Mouse (Mus musculus) hindbrain, embryonic 16.5 days (tissue): ENCODE data around the gene Tspan33. TPM values are rescaled to one million over a fixed set of nuclear protein-coding genes. Genes with fewer than 3 reads are reported as not detected.
A peak's percentile ranks its signal among the peaks of the same experiment; 100 is the strongest.
"Not testable (repeated sequence)": the region's sequence is repeated elsewhere in the genome, so short reads cannot be mapped to it uniquely, and the experiment has no call there.

Experiments used
- ATAC-seq: fragments of 200-750 bp; cut with Nextera tagmentation; 2 replicates; pipeline ENCODE4 v1.8.0; 2017; ENCODE audit warnings: moderate TSS enrichment, moderate library complexity
- H3K27ac ChIP-seq: fragments of 300-500 bp; sonication (generic); 2 replicates; pipeline ENCODE4 v1.5.1; 2014; ENCODE audit warnings: low read depth, mild to moderate bottlenecking, control low read depth, low read length, moderate library complexity
- H3K27me3 ChIP-seq: fragments of 300-500 bp; sonication (generic); replicated peaks from 2 replicates; pipeline ENCODE4 v1.6.1; 2014; ENCODE audit warnings: low read length; ENCODE audit not compliant: control insufficient read depth, insufficient read depth
- H3K36me3 ChIP-seq: fragments of 300-500 bp; sonication (generic); 2 replicates; pipeline ENCODE4 v1.6.1; 2014; ENCODE audit warnings: mild to moderate bottlenecking, low read length, moderate library complexity, mixed read lengths; ENCODE audit not compliant: control insufficient read depth, insufficient read depth
- H3K4me1 ChIP-seq: fragments of 300-500 bp; sonication (generic); 2 replicates; pipeline ENCODE4 v1.6.1; 2014; ENCODE audit warnings: low read depth, low read length; ENCODE audit not compliant: control insufficient read depth, insufficient read depth
- H3K4me2 ChIP-seq: fragments of 300-500 bp; sonication (generic); 2 replicates; pipeline ENCODE4 v1.6.1; 2014; ENCODE audit warnings: mild to moderate bottlenecking, low read length, control low read depth, moderate library complexity
- H3K4me3 ChIP-seq: fragments of 300-500 bp; sonication (generic); 2 replicates; pipeline ENCODE4 v1.5.1; 2014; ENCODE audit warnings: mild to moderate bottlenecking, low read length, control low read depth, moderate library complexity
- H3K9ac ChIP-seq: fragments of 300-500 bp; sonication (generic); 2 replicates; pipeline ENCODE4 v1.6.1; 2014; ENCODE audit warnings: low read depth, mild to moderate bottlenecking, control low read depth, low read length, moderate library complexity
- H3K9me3 ChIP-seq: fragments of 300-500 bp; sonication (generic); 2 replicates; pipeline ENCODE4 v1.6.1; 2014; ENCODE audit warnings: mild to moderate bottlenecking, low read length, moderate library complexity; ENCODE audit not compliant: control insufficient read depth
- WGBS: fragments of 180-500 bp; shearing (Covaris S2); extraction: QIAGEN DNeasy Blood & Tissue Kit; methylation state at CpG from one replicate; pipeline ENCODE4 v1.1.7; 2014; 5-methylcytosine and 5-hydroxymethylcytosine counted together
- polyA plus RNA-seq: library from polyadenylated mRNA; unstranded; fragments of >200 nt; fragmentation: Nextera tagmentation; extraction: Ambion mirVana; gene quantifications from 2 replicates; pipeline ENCODE4 v1.2.1, GENCODE M21; 2015

The Tspan33 gene
- polyA plus RNA-seq, 1 experiment from 2014 or later: 10.8 TPM

DNA sequence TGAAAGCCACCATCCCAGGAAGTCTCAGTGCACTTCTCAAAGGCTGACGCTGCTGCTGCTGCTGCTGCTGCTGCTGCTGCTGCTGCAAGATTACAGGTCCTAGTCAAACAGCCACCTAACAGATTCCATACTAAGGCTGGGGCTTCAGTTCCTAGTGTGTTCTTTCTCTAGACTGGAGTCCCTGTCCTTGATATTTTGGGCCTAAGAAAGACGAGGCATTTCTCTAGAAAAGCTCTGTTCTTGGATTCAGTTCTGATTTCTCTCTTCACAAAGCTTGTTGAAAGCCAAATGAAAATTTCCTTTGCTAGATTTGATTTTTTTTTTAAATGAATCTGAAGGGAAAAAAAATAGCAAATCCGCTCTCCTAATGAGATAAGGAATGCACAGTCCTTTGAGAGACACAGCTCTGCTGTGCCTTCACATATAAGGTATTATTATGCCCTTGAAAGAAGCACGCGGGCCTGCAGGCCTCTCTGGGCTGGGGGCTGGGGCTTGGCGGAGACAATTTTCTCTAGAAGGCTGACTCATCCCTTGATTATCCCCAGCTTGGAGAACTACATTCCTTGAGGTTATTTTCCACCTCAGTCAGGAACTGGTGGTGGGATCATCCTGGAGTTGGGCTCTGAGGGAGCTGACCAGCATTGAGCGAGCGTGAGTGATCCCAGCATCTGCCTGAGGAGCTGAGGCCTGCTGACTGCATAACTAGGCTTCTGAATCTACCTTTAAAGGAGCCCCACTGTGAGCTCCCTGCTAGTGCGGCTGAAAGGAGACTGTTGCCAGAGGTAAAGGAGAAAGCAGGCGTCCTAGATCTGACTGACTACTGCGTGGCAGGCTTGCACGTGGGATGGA, 21.2 kb upstream of the Tspan33 start:
- Histone ChIP-seq H3K27ac (peak overlapping the region; percentile 59; the same call in 1 of the 2 replicates), H3K4me1 (peaks cover 3% of the 10 kb centered on the region; the same call in 1 of the 2 replicates), H3K4me3 (no peak overlapping the region), H3K9ac (peak overlapping the region; percentile 15; the same call in 1 of the 2 replicates), H3K4me2 (no peak overlapping the region), H3K36me3 (no peaks in the 10 kb centered on the region), H3K27me3 (no peaks in the 10 kb centered on the region), H3K9me3 (no peaks in the 10 kb centered on the region)
- WGBS: 27% methylated on average over 12 of the region's 12 CpGs
- ATAC-seq: no peak

DNA sequence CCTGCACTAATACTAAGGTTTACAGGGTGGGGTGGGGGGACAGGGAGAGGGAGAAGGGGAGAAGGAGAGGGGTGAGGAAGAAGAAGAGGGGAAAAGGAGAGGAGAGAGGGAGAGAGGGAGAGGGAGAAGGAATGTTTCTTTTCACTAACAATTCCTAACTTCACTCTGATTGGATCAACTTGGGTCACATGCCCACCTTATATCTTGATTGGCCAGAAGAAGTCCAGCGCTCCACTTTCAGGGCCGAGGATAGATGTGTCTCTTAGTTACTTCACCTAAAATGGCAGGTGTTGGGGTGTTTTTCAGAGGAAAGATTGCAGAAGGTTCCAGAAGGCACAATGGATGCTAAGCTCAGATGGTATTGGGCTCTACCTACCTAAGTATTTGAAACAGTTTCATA, 20.3 kb upstream of the Tspan33 start:
- Histone ChIP-seq H3K27me3 (no peaks in the 10 kb centered on the region), H3K9me3 (no peaks in the 10 kb centered on the region), H3K36me3 (no peaks in the 10 kb centered on the region), H3K9ac (no peak overlapping the region), H3K27ac (no peak overlapping the region), H3K4me2 (no peak overlapping the region), H3K4me1 (peaks cover 3% of the 10 kb centered on the region; the same call in 1 of the 2 replicates), H3K4me3 (no peak overlapping the region)
- WGBS: 45% methylated on average over 2 of the region's 2 CpGs
- ATAC-seq: no peak

- H3K27me3 ChIP-seq, H3K9me3 ChIP-seq, H3K4me2 ChIP-seq, ATAC-seq, H3K4me1 ChIP-seq, H3K4me3 ChIP-seq, H3K36me3 ChIP-seq, H3K27ac ChIP-seq, H3K9ac ChIP-seq: not testable (repeated sequence)
- WGBS: 93% methylated on average over 9 of the region's 10 CpGs
Measured at GRCm38 (mm10) chr6:29679947-29680550, 14.0 kb upstream of the Tspan33 start.

DNA sequence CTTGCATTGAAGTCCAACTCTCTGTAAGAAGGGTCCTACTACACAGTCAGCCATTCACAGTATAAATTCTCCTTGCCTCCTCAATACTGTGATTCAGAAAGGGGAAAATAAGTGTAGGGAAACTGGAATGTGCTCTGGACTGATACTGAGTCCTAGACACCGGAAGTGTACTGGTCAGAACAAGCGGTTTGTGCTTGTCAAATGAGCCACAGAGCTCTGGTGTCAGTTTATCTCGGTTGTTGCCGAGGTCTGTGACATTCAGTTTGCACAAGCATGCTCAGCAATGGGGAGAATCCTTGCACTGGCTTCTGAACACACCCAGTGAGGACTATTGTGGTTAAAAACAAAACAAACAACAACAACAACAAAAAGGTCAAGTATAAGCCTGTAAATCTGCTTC, 12.2 kb upstream of the Tspan33 start:
- H3K4me3 ChIP-seq: no peak overlapping the region
- H3K4me1 ChIP-seq: no peaks in the 10 kb centered on the region
- no peaks in the 10 kb centered on the region for H3K27me3 ChIP-seq
- H3K36me3 ChIP-seq: no peaks in the 10 kb centered on the region
- WGBS: 80% methylated on average over 4 of the region's 4 CpGs
- H3K4me2 ChIP-seq: no peak overlapping the region
- H3K27ac ChIP-seq: no peak overlapping the region
- H3K9me3 ChIP-seq: no peaks in the 10 kb centered on the region
- ATAC-seq: no peak
- H3K9ac ChIP-seq: no peak overlapping the region

DNA sequence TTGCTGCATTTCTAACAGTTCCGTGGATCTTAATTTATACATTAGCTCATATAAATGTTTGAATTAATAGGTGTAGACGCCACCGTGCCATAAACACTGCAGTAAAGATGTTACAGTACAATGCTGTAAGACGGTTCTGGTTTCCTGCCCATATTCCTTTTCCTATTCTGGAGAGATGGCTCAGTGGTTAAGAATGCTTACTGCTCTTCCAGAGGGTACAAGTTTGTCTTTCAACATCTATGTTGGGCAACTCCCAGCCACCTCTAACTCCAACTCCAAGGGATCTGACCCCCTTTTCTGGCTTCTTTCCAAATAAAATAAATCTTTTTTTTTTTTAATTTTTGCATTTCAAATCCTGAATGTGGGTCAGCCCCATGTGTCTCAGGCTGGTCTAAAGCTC, 9.3 kb upstream of the Tspan33 start:
- WGBS: 89% methylated on average over 4 of the region's 4 CpGs
- no peak overlapping the region for H3K27ac ChIP-seq
- no peak overlapping the region for H3K4me3 ChIP-seq
- no peak overlapping the region for H3K4me2 ChIP-seq
- H3K4me1 ChIP-seq: no peaks in the 10 kb centered on the region
- no peak overlapping the region for H3K9ac ChIP-seq
- H3K9me3 ChIP-seq: no peaks in the 10 kb centered on the region
- no peak for ATAC-seq
- H3K27me3 ChIP-seq: no peaks in the 10 kb centered on the region
- no peaks in the 10 kb centered on the region for H3K36me3 ChIP-seq

DNA sequence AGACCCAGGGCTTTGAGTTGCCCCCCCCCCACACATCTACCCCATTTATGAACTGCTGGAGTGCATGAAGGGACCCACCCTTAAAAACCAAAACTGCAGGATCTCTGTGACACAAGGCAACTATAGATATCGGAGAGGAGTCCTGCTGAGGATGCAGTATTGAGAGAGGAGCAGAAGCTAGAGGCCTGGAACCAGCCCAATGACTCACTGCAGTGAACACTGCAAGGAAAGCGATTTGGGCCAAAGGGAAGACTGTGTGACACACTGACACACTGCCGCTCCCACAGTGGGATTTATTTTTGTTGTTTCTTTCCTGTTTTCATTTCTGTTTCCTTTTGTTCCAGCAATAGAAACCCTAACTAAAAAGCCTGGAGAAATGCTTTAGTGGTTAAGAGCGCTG, 8.1 kb upstream of the Tspan33 start:
- Histone ChIP-seq H3K4me1 (no peaks in the 10 kb centered on the region), H3K36me3 (no peaks in the 10 kb centered on the region), H3K4me2 (no peak overlapping the region), H3K9ac (no peak overlapping the region), H3K9me3 (no peaks in the 10 kb centered on the region), H3K27me3 (no peaks in the 10 kb centered on the region), H3K4me3 (no peak overlapping the region), H3K27ac (no peak overlapping the region)
- 77% methylated on average over 4 of the region's 4 CpGs for WGBS
- ATAC-seq: no peak

DNA sequence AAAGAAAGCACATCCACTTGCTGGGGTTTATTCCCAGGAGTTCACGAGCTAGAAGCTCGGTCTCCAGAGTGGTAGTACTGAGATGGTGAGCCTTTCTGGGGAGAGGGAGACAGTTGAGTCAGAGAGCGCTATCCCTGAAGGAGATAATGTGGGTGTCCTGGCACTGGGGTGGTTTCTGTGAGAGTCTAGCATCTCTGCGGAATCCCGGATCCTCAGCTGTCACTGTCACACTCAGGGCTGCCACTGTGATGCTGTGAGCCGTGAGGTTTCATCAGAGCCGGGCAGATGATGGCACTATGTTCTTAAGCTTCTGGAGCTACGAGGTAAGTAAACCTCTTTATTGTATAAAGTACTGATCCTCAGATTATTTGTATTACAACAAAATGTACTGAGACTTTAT, 4.6 kb upstream of the Tspan33 start:
- H3K27ac ChIP-seq: no peak overlapping the region
- H3K4me3 ChIP-seq: no peak overlapping the region
- H3K9me3 ChIP-seq: no peaks in the 10 kb centered on the region
- peaks cover 4% of the 10 kb centered on the region; the same call in 1 of the 2 replicates for H3K4me1 ChIP-seq
- no peak overlapping the region for H3K4me2 ChIP-seq
- no peak for ATAC-seq
- no peak overlapping the region for H3K9ac ChIP-seq
- H3K36me3 ChIP-seq: no peaks in the 10 kb centered on the region
- WGBS: 70% methylated on average over 8 of the region's 8 CpGs
- H3K27me3 ChIP-seq: peaks cover 2% of the 10 kb centered on the region; the same call in 1 of the 2 replicates

DNA sequence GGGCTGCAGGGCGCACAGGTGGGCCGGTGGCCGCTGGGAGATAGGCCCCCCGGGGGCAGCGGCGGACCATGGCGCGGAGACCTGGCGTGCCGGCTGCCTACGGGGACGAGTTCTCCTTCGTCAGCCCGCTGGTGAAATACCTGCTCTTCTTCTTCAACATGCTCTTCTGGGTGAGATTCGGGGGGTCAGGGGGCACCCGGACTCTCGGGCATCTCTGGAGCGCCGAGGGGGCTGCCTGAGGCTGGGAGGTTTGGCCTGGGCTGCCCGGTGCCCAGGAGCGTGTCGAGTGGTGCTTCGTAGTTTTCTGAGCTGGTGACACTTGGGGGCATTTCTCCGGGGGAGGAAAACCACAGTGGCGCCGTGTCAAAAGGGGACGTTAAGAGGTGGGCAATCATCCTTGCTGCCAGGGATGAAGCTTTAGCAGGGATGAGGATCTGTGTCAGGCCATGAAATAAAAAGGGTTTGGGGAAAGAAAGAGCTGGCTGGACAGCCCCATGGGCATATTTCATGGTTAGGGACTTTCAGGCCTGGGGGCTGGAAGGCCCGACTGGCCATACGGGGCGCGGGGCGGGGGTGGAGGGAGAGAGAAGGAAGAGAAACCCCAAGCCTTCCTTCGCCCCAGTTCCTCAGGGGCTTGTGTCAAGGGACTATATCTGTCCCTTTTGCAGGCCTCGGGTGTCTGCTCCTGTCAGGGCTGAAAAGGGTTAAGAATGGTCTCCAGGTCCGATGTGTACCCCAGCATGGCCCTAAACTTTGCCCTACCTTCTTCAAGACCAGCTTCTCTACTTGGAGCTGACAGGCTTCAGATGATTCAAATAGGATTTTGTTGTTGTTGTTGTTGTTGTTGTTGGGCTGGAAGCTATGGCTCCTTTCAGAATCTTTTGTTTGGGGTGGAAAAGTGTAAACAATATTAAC, 610 bp downstream of the Tspan33 start:
- Histone ChIP-seq H3K9ac (peak overlapping the region; percentile 86), H3K36me3 (no peaks in the 10 kb centered on the region), H3K27me3 (peaks cover 2% of the 10 kb centered on the region; the same call in 1 of the 2 replicates), H3K4me2 (peak overlapping the region; percentile 96), H3K4me3 (peak overlapping the region; percentile 96), H3K9me3 (no peaks in the 10 kb centered on the region), H3K27ac (peak overlapping the region; percentile 68; the same call in 1 of the 2 replicates), H3K4me1 (peaks cover 8% of the 10 kb centered on the region)
- ATAC-seq: peak; percentile 18; the same call in 1 of the 2 replicates
- 2% methylated on average over 35 of the region's 35 CpGs for whole genome bisulfite sequencing
